Mouse (Mus musculus) layer of hippocampus, postnatal 25 days (tissue): ENCODE data around the gene Filip1. TPM values are rescaled to one million over a fixed set of nuclear protein-coding genes. Genes with fewer than 3 reads are reported as not detected.

ENCODE experiments used
- DNase-seq, 2 experiments: peaks; one replicate each; pipeline ENCODE4 v3.0.0; 2022; ENCODE audit warnings: mixed read lengths in 2 of 2, low spot score in 1 of 2; ENCODE audit errors: extremely low spot score in 1 of 2
- total RNA-seq, 2 experiments: library from RNA; stranded (reverse); gene quantifications; 2 replicates each; pipeline ENCODE4 v1.2.3; 2021

Gene Filip1
- total RNA-seq, 2 experiments from 2014 or later: 8.4 to 14.4 TPM

- no peak for DNase-seq
These were observed 93.3 kb downstream of the Filip1 start for GRCm38 (mm10) chr9:79919303-79919721.

- DNase-seq: no peak
These were observed 94.1 kb downstream of the Filip1 start for GRCm38 (mm10) chr9:79918325-79919117.

- DNase-seq: no peak
These were observed 98.4 kb downstream of the Filip1 start for GRCm38 (mm10) chr9:79914276-79914675.

GRCm38 (mm10) chr9:79912971-79913370 is 99.7 kb downstream of the Filip1 start:
- DNase-seq: no peak

GRCm38 (mm10) chr9:79910166-79910565 is 102.5 kb downstream of the Filip1 start:
- no peak for DNase-seq

GRCm38 (mm10) chr9:79898815-79899214 is 113.8 kb downstream of the Filip1 start:
- DNase-seq: no peak

- no peak for DNase-seq
These were observed 118.0 kb downstream of the Filip1 start for GRCm38 (mm10) chr9:79894665-79895064.

GRCm38 (mm10) chr9:79893841-79894612 is 118.6 kb downstream of the Filip1 start:
- DNase-seq: no peak

- DNase-seq: no peak
These were observed 120.5 kb downstream of the Filip1 start for GRCm38 (mm10) chr9:79892183-79892582.

GRCm38 (mm10) chr9:79890488-79890887 is 122.2 kb downstream of the Filip1 start:
- no peak for DNase-seq

- no peak for DNase-seq
These were observed 123.5 kb downstream of the Filip1 start for GRCm38 (mm10) chr9:79889132-79889531.

GRCm38 (mm10) chr9:79885244-79886210 is 127.1 kb downstream of the Filip1 start:
- DNase-seq: no peak

GRCm38 (mm10) chr9:79883139-79883538 is 129.5 kb downstream of the Filip1 start:
- DNase-seq: no peak

- DNase-seq: no peak
These were observed 132.6 kb downstream of the Filip1 start for GRCm38 (mm10) chr9:79880031-79880430.

- DNase-seq: no peak
These were observed 137.0 kb downstream of the Filip1 start for GRCm38 (mm10) chr9:79875522-79876131.

- no peak for DNase-seq
These were observed 140.1 kb downstream of the Filip1 start for GRCm38 (mm10) chr9:79872598-79872997.

GRCm38 (mm10) chr9:79869512-79869911 is 143.1 kb downstream of the Filip1 start:
- DNase-seq: no peak

GRCm38 (mm10) chr9:79865998-79866397 is 146.7 kb downstream of the Filip1 start:
- DNase-seq: no peak

- DNase-seq: no peak
These were observed 150.1 kb downstream of the Filip1 start for GRCm38 (mm10) chr9:79862544-79862943.

GRCm38 (mm10) chr9:79847099-79847498 is 165.6 kb downstream of the Filip1 start:
- DNase-seq: no peak
